Mouse (Mus musculus) embryonic stem cell, embryonic (primary cell): ENCODE results near the gene 2700097O09Rik.

Source experiments
- CTCF ChIA-PET, 4 experiments: fragments of 300-600 bp in 2 of 4; fragments of 350-600 bp in 2 of 4; sonication (Branson Sonifier 250); formaldehyde crosslinking; loops; one replicate each; lab custom pipeline; 2022; ENCODE audit warnings: inconsistent platforms in 2 of 4; lab: Charles Lee
- POLR2A ChIA-PET, 4 experiments: fragments of 300-600 bp in 2 of 4; fragments of 350-600 bp in 2 of 4; sonication (Branson Sonifier 250); formaldehyde crosslinking; loops; one replicate each; lab custom pipeline; 2022; ENCODE audit warnings: antibody characterized with exemption in 4 of 4, inconsistent platforms in 1 of 4; lab: Charles Lee

Gene 2700097O09Rik

DNA sequence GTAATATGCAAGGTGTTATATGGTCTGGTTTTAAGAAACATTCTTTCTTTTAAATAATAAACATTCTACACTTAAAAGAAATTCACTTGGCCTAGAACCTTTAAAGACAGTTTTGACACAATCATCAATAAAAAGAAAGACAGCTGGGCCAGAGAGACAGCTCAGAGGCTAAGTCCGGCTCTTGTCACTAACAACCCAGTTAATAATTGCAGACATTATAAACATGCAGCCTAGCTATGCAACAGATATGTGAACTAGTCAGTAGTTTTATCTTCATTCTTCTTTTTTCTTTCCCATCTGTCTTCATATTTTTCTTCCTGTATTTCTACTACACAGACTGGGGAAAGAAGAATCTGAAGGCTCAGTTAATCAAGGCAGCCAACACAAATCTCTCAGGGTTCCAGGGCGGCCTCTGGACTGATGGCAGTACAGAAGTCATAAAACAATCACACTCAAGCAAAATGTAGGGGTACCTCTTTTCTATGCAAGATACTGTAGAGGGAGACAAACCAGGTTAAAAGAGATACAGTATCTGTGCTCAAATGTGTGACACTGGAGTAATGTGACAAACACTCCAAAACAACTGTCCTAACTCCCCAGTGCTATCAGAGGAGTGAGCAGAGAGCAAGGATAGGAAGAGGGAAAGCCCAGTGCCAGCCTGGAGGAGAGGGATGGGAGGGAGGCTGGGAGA, 25.2 kb downstream of the 2700097O09Rik start:
- ChIA-PET POLR2A (interaction anchor here in 1 of 4 experiments (0.6 kb wide), 1 partner anchor 10 kb away, joined by 4 read pairs; no protein-coding TSS in a partner anchor), CTCF (no interaction called here)

DNA sequence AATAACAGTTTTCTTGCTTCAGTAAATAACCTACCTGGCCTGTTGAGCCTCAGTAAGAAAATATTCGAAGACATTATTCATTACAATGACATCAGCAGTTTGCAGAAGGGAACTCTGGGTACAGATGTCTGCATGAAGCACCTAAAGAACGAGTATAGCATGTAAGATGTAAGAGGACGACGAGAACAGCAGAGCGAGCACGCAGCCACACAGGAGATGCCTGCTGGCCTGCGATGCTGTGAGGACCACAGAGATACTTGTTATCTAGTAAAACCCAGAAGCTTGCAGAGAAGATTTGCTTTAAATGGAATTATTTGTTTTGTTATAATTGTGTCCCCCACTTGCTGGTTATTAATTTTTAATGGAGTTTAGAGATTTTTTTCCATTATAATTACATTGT, 26.6 kb downstream of the 2700097O09Rik start:
- CTCF ChIA-PET, result no interaction called here

DNA sequence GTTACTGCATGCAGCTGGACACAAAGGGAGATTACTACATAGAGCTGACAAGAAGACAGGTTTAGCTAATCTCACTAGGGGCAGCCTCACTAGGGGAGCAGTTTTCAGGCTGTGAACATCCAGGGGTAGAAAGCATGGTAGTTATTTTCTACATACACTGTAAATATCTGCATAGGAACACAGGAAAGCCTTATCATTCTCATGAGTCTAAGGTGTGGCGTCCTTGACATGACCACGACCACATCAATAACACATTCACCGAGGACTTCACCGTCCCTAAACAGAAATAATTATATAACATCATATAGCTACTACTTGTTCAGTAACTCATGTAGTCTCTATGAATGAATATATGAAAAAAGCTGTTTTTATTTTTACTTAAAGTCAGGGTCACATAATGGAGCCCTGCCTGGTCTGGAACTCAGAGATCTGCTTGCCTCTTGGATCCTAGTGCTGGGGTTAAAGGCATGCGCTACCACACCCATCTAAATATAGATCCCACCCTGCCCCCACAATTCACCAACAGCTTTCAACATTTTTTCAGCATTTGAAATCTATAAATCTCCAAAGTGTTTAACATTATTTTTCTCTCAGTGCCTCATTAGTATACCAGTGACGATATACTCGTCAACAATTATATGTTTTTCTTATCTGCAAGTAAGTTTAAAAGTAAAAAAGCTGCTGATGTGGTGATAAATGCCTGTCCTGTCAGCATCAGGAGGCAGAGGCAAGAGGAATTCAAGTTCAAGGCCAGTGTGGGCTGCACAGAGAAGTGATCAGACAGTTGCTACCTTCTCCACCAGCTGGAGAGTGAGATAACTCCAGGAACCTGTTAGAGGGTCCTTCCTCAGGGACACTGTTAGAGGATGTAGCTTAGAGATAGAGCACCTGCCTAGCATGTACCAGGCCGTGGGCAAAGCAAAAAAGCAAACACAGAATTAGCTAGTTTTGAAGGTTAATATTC, 28.4 kb downstream of the 2700097O09Rik start:
- POLR2A ChIA-PET, result interaction anchor here in 1 of 4 experiments (1.1 to 1.5 kb wide), 2 partner anchors 9 to 17 kb away, joined by 4 to 6 read pairs; no protein-coding TSS in a partner anchor
- CTCF ChIA-PET, result no interaction called here

More for the DNA sequence above, 26.6 kb downstream of the 2700097O09Rik start:
- POLR2A ChIA-PET, result interaction anchor here in 1 of 4 experiments (0.6 kb wide), 1 partner anchor 185 kb away, joined by 3 read pairs; no protein-coding TSS in a partner anchor

DNA sequence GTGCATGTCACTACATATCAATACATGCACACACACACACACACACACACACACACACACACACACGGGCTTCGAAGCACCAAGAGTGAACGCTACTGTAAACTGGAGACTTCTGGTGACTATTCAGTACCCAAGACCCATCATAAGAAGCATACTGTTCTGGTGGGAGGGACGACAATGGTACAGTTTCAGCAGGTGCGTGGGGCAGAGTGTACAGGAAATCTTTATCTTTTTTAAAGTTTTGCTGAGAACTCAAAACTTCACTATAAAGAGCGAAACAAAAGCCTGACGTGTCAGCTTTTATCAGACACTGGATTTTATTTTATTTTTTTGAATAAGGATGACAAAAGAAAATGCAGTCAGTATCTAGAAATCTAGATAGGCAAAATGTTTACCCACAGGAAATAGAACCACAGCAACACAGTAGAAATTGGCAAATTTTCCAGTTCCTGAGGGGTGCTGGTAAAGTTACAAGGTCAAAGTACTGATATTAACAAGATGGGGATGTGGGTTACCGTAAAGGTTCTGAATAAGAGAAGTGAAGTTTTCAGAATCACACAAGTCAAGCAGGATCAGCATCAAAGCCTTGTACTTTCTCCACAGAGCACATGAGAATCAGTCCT, 30.1 kb downstream of the 2700097O09Rik start:
- ChIA-PET CTCF (no interaction called here), POLR2A (interaction anchor here in 2 of 4 experiments (0.6 to 0.7 kb wide), 2 partner anchors 377 to 462 kb away, joined by 3 read pairs; no protein-coding TSS in a partner anchor)

GRCm38 (mm10) chr12:55041011-55041410, 38.9 kb downstream of the 2700097O09Rik start:
- ChIA-PET CTCF (interaction anchor here in 3 of 4 experiments (0.6 to 1.4 kb wide), 3 partner anchors 26 to 210 kb away, joined by 4 to 5 read pairs (median 4); partner anchors contain the start of gene Baz1a (in 1 of the 3)), POLR2A (interaction anchor here in 1 of 4 experiments (0.9 to 1.7 kb wide), 5 partner anchors 10 to 32 kb away, joined by 3 to 6 read pairs (median 4); no protein-coding TSS in a partner anchor)

DNA sequence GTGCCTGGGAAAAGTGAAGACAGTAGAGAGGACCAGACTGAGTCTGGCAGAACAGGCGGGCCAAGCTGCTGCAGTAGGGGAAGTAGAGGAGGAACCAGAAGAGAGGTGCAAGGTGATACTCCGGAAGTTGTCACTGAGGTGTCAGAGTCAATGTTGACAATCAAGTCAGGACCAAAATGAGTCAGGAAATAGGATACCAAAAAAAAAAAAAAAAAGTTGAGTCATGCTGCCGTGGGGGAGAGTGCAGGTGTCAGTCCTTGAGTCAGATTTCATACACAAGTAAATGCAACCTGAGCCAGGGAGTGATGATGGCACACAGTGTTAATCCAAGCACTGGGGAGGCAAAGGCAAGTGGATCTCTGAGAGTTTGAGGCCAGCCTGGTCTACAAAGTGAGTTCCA, 52.8 kb downstream of the 2700097O09Rik start:
- CTCF ChIA-PET, result no interaction called here
- POLR2A ChIA-PET, result interaction anchor here in 1 of 4 experiments (1.0 kb wide), 1 partner anchor 13 kb away, joined by 4 read pairs; no protein-coding TSS in a partner anchor

- POLR2A ChIA-PET, result no interaction called here
- CTCF ChIA-PET, result interaction anchor here in 1 of 4 experiments (0.7 kb wide), 1 partner anchor 267 kb away, joined by 5 read pairs; no protein-coding TSS in a partner anchor
These were observed 56.6 kb downstream of the 2700097O09Rik start for GRCm38 (mm10) chr12:55023284-55023683.

DNA sequence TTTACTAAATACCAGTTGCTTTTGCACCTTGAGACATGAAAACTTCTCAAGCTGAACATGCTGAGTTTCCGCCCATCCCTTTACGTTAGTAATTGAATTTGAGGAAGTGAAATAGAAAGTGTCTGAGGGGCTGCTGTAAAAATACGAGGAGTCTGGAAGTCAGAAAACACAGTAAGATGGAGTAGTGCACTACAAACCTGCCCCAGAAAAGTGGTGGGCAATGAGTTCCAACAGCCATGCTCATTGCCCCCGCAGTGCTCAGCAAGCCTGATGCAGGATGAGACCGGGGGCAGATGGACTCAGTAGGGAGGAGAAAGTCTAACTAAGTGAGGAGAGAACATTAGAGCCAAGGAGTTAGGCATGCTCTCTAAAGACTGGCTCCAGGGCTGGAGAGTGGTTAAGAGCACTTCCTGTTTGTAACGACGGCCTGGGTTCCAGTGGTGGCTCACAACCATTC, 60.5 kb downstream of the 2700097O09Rik start:
- CTCF ChIA-PET, result no interaction called here
- POLR2A ChIA-PET, result no interaction called here

GRCm38 (mm10) chr12:55017119-55017721, 62.7 kb downstream of the 2700097O09Rik start:
- ChIA-PET POLR2A (no interaction called here), CTCF (no interaction called here)

GRCm38 (mm10) chr12:55016339-55017118, 63.4 kb downstream of the 2700097O09Rik start:
- POLR2A ChIA-PET, result interaction anchor here in 1 of 4 experiments (0.5 to 1.1 kb wide), 3 partner anchors 18 to 39 kb away, joined by 3 to 4 read pairs (median 3); no protein-coding TSS in a partner anchor

GRCm38 (mm10) chr12:55015428-55015827, 64.5 kb downstream of the 2700097O09Rik start:
- POLR2A ChIA-PET, result interaction anchor here in 2 of 4 experiments (0.6 to 1.1 kb wide), 6 partner anchors 17 to 1157 kb away, joined by 3 to 7 read pairs (median 4); no protein-coding TSS in a partner anchor
- CTCF ChIA-PET, result interaction anchor here in 2 of 4 experiments (0.5 to 0.9 kb wide), 4 partner anchors 19 to 409 kb away, joined by 3 to 7 read pairs (median 4); no protein-coding TSS in a partner anchor

More at GRCm38 (mm10) chr12:55016339-55017118, 63.4 kb downstream of the 2700097O09Rik start:
- CTCF ChIA-PET, result no interaction called here

DNA sequence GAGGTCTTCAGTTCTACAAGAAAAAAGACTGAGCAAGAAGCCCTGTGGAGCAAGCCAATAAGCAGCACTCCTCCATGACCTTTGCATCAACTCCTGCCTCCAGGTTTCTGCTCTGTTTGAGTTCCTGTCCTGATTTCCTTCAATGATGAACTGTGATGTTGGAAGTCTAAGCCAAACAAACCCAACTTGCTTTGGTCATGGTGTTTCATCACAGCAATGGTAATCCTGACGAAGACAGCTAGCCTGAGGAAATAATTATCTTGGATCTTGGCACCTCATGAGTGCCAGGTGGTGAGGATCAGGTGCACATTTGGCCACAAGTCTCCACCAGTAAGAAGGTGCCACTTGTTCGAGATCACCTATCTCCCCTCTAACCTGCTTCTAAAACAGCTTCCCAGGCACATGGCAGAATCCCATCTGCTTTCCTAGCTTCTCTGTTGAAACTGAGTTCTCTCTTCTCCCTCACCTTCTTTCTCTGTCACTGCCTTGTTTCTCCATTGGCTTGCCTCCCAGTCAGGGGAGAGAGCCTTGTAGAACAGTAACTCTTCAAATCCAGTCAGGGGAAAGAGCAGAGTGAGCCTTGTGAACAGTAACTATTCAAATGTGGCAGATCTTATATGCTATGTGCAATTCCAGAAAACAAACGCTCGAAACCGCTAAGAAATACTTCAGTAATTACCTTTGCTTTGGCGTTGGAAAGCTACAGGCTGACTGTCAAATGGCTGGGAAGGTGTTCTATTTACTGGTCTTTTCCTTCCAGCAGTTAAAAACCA, 66.1 kb downstream of the 2700097O09Rik start, which contains the start of gene Baz1a:
Baz1a (minus strand) TSS at position 723 of the 773 bp plus-strand sequence.
- ChIA-PET POLR2A (no interaction called here), CTCF (interaction anchor here in 1 of 4 experiments (1.4 kb wide), 1 partner anchor 27 kb away, joined by 4 read pairs; no protein-coding TSS in a partner anchor)

- CTCF ChIA-PET, result interaction anchor here in 1 of 4 experiments (1.4 kb wide), 1 partner anchor 28 kb away, joined by 4 read pairs; no protein-coding TSS in a partner anchor
- POLR2A ChIA-PET, result no interaction called here
These were observed 66.9 kb downstream of the 2700097O09Rik start for GRCm38 (mm10) chr12:55013031-55013430.

DNA sequence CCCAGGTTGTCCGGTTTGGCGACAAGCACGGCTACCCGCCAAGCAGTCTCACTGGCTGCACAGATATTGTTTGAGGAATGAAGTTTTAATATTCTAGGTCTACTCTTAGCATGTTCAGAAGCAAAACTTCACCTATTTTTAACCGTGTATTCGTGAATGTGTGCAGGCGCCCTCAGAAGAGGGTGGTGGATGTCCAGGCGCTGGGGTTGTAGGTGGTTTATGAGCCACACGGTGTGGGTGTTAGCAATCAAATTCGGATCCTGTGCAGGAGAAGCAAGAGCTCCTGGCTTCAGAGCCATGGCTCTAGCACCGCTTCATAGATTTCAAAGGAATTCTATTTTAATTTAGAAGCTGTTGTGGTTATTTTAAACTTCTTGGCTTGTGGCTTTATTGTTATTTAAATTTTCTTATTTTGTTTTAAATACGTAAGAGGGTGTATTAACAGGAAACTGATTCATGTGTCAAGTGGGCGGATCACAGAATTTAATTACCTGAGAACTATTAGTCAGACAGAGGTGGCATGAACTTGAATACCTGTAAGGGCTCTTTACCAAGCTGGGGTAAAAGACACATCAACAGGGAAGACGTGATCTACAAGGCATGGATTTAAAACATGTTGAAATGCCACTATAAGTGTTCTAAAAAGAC, 72.4 kb downstream of the 2700097O09Rik start:
- ChIA-PET POLR2A (interaction anchor here in 2 of 4 experiments (0.6 to 1.8 kb wide), 7 partner anchors 9 to 58 kb away, joined by 3 to 8 read pairs (median 4); partner anchors contain the start of gene Gm20403 (in 2 of the 2)), CTCF (interaction anchor here in 1 of 4 experiments (1.1 kb wide), 1 partner anchor 177 kb away, joined by 3 read pairs; no protein-coding TSS in a partner anchor)

DNA sequence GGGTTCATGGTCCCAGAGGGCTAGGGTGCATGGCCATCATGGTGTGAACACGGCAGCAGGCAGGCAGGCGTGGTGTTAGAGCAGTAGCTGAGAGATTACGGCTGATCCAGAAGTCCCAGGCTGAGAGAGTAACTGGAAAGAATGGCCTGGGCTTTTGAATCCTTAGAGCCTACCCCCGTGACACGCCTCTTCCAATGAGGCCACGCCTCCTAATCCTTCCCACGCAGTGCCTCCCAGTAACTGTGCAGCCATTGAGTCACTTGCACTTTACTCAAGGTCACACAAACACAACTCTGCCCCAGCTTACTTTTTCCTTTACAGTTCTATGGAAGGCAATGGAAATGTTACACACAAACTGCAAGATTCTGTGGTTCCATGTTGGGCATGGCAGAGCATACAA, 73.8 kb downstream of the 2700097O09Rik start:
- ChIA-PET CTCF (interaction anchor here in 2 of 4 experiments (0.6 to 0.8 kb wide), 2 partner anchors 11 to 175 kb away, joined by 4 read pairs; no protein-coding TSS in a partner anchor), POLR2A (interaction anchor here in 2 of 4 experiments (0.7 to 0.8 kb wide), 2 partner anchors 48 to 910 kb away, joined by 3 read pairs; no protein-coding TSS in a partner anchor)
